Mouse (Mus musculus): ENCODE measurements around the gene Rprd1b. TPM values are rescaled to one million over a fixed set of nuclear protein-coding genes. Genes with fewer than 3 reads are reported as not detected.

The Rprd1b gene
- total and polyA plus RNA-seq, 2 experiments from 2014 or later: 13.5 to 24.5 TPM

DNA sequence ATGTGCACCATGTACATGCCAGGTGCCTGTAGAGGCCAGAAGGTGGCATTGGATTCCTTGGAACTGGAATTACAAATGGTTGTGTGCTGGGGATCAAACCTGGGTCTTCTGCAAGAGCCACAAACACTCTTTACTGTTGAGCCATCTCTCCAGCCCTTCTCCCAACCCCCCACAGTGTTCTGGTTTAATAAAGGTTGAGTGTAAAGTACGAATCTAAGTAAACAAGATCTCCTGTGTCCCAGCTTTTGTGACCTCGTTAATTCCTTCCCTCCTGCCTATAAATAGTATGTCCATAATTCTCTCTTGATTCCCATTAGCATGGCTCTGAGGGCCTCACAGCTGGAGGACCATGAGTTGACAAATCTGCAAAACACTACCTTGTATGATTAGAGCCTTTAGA lies 49.7 kb downstream of the Rprd1b start:
- H3K4me2 ChIP-seq (ENCODE audit: low read depth, low read length): no peak overlapping the region
- no peak for ATAC-seq (ENCODE audit: insufficient read depth, low read depth)
- H3K27me3 ChIP-seq (ENCODE audit: control insufficient read depth, insufficient read depth, low read length): no peaks in the 10 kb centered on the region

DNA sequence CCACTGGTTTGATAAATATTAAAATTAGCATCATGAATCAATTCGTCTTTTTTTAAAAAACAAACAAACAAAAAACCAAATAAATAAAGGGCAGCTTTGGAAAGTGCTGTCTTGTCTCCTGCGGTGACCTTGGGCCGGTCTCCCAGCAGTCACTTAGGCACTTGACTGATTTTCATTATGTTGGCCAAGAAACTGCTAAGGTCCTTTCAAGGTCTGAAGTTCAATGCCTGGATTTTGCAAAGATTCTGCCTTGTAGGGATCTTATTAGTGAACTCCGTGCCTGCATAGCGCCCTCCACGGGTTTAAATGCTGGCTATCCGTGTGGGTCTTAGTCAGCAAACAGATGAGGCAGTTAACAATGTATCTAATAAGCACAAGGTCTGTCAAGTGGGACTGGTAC lies 50.7 kb downstream of the Rprd1b start:
- 83% methylated on average over 7 of the region's 7 CpGs for WGBS

More for the DNA sequence above, 49.7 kb downstream of the Rprd1b start:
- H3K9me3 ChIP-seq (replicated peaks; ENCODE audit: control insufficient read depth, low read length): no peaks in the 10 kb centered on the region
- H3K36me3 ChIP-seq (replicated peaks; ENCODE audit: control insufficient read depth, insufficient read depth, low read length): peaks cover 38% of the 10 kb centered on the region
- H3K27ac ChIP-seq (ENCODE audit: low read depth): no peak overlapping the region
- TF ChIP-seq CTCF (IDR thresholded peaks at IDR 0.05; ENCODE audit: low read depth): no peak
- TF ChIP-seq EP300 (IDR thresholded peaks at IDR 0.05; ENCODE audit: low read depth): no peak
- WGBS: 58% methylated on average over 2 of the region's 2 CpGs
- H3K9ac ChIP-seq (replicated peaks; ENCODE audit: low read depth, low read length): no peak overlapping the region
- H3K4me1 ChIP-seq (ENCODE audit: control insufficient read depth, insufficient read depth): no peaks in the 10 kb centered on the region
- no peak overlapping the region for H3K4me3 ChIP-seq (ENCODE audit: low read depth, low read length)
- no peak for DNase-seq (ENCODE audit: low spot score)

DNA sequence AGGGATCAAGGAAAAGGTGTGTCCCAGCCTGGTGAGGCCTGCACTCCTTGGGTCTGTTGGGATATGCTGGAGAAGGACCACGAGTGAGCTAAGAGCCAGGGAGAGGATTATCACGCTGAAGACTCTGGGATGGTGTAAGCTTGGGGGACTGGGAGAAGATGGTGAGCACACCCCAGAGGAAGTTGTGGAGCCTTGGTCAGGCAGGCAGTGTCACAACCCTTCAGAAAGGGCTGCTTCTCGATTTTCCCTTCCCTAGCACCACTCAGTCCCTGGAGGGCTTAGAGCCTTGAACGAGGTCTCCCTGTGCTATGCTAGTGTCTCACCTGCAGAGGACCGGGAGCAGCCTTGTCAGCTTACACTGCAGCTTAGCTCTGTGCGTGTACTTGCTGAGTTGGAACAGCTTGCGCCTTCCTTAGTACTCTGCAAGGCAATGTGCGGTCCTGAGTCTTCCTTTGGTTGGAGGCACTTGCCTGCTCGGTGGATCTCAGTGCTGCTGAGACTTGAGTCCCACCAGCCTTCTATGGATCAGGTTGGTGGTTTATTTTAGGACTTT lies 51.6 kb downstream of the Rprd1b start:
- Histone ChIP-seq H3K27ac (ENCODE audit: low read depth) (no peak overlapping the region), H3K9me3 (replicated peaks; ENCODE audit: control insufficient read depth, low read length) (no peaks in the 10 kb centered on the region), H3K4me3 (ENCODE audit: low read depth, low read length) (no peak overlapping the region), H3K36me3 (replicated peaks; ENCODE audit: control insufficient read depth, insufficient read depth, low read length) (peaks cover 29% of the 10 kb centered on the region), H3K4me1 (ENCODE audit: control insufficient read depth, insufficient read depth) (no peaks in the 10 kb centered on the region), H3K9ac (replicated peaks; ENCODE audit: low read depth, low read length) (no peak overlapping the region), H3K27me3 (ENCODE audit: control insufficient read depth, insufficient read depth, low read length) (no peaks in the 10 kb centered on the region), H3K4me2 (ENCODE audit: low read depth, low read length) (no peak overlapping the region)
- DNase-seq (ENCODE audit: low spot score): no peak
- 0 out of 2 replicates have a peak, but pooled peaks have one; percentile 39 for ATAC-seq (ENCODE audit: insufficient read depth, low read depth)
- WGBS: 47% methylated on average over 9 of the region's 9 CpGs
- TF ChIP-seq EP300 (IDR thresholded peaks at IDR 0.05; ENCODE audit: low read depth) (no peak), CTCF (IDR thresholded peaks at IDR 0.05; ENCODE audit: low read depth) (no peak)

More for the DNA sequence above, 50.7 kb downstream of the Rprd1b start:
- Histone ChIP-seq H3K4me1 (ENCODE audit: control insufficient read depth, insufficient read depth) (no peaks in the 10 kb centered on the region), H3K9ac (replicated peaks; ENCODE audit: low read depth, low read length) (no peak overlapping the region), H3K27me3 (ENCODE audit: control insufficient read depth, insufficient read depth, low read length) (no peaks in the 10 kb centered on the region), H3K4me3 (ENCODE audit: low read depth, low read length) (no peak overlapping the region), H3K9me3 (replicated peaks; ENCODE audit: control insufficient read depth, low read length) (no peaks in the 10 kb centered on the region), H3K36me3 (replicated peaks; ENCODE audit: control insufficient read depth, insufficient read depth, low read length) (peaks cover 34% of the 10 kb centered on the region), H3K4me2 (ENCODE audit: low read depth, low read length) (no peak overlapping the region), H3K27ac (ENCODE audit: low read depth) (no peak overlapping the region)
- ATAC-seq (ENCODE audit: insufficient read depth, low read depth) (no peak), DNase-seq (ENCODE audit: low spot score) (no peak)
- TF ChIP-seq EP300 (IDR thresholded peaks at IDR 0.05; ENCODE audit: low read depth): no peak
- TF ChIP-seq CTCF (IDR thresholded peaks at IDR 0.05; ENCODE audit: low read depth): no peak

DNA sequence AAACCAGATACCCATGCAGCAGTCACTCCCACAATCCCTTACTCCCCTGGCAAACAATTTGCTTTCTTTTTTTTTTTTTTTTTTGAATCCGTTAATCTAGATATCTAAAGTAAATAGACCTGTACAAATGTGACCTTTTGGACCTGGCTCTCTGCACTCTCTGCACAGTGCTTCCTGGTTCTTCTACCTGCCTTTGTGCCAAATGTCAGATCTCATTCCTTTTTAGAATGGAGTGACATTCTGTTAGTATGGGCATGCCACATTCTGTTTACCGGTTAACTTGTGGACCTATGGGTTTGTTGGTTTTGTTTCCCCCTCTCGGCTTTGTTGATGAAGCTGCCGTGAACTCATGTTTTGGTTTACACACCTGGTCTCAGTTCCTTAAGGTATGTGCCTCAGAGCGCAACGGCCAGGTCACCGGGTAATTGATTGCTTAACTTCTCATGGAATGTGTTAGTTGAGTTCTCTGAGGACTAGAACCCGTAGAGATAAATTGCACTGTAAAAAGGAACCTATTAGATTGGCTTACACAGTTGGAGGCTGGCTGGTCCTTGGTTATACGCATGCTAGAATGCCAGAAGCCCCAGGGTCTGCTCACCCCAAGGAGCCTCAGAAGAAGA lies 52.4 kb downstream of the Rprd1b start:
- no peak overlapping the region for H3K4me3 ChIP-seq (ENCODE audit: low read depth, low read length)
- H3K27me3 ChIP-seq (ENCODE audit: control insufficient read depth, insufficient read depth, low read length): no peaks in the 10 kb centered on the region
- no peaks in the 10 kb centered on the region for H3K9me3 ChIP-seq (replicated peaks; ENCODE audit: control insufficient read depth, low read length)
- no peak for DNase-seq (ENCODE audit: low spot score)
- H3K4me2 ChIP-seq (ENCODE audit: low read depth, low read length): no peak overlapping the region
- no peak for ATAC-seq (ENCODE audit: insufficient read depth, low read depth)
- no peaks in the 10 kb centered on the region for H3K4me1 ChIP-seq (ENCODE audit: control insufficient read depth, insufficient read depth)
- H3K9ac ChIP-seq (replicated peaks; ENCODE audit: low read depth, low read length): no peak overlapping the region
- H3K36me3 ChIP-seq (replicated peaks; ENCODE audit: control insufficient read depth, insufficient read depth, low read length): peaks cover 21% of the 10 kb centered on the region
- H3K27ac ChIP-seq (ENCODE audit: low read depth): no peak overlapping the region
- TF ChIP-seq EP300 (IDR thresholded peaks at IDR 0.05; ENCODE audit: low read depth): no peak
- no peak for TF ChIP-seq CTCF (IDR thresholded peaks at IDR 0.05; ENCODE audit: low read depth)
- WGBS: 83% methylated on average over 9 of the region's 9 CpGs

DNA sequence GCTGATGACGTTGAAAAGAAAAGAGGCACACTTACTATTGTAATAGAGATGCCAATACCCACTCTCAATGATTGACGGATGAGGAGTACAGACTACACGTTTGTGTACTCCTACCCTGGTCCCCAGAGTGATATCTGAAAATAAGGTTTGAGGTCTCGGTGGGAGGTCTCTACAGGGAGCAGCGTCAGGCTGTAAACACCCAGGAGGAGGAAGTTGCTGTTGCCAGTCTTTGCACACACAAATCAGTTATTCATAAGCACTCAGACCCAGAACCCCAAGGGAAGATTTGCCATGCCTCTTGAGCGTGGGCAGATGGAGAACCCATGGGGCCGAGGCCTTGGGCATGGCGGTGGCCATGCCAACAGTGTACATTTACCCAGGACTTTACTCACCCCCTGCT lies 56.2 kb downstream of the Rprd1b start:
- H3K9me3 ChIP-seq (replicated peaks; ENCODE audit: control insufficient read depth, low read length): no peaks in the 10 kb centered on the region
- 72% methylated on average over 8 of the region's 8 CpGs for WGBS
- ATAC-seq (ENCODE audit: insufficient read depth, low read depth): no peak

More for the DNA sequence above, 56.2 kb downstream of the Rprd1b start:
- Histone ChIP-seq H3K4me2 (ENCODE audit: low read depth, low read length) (no peak overlapping the region), H3K9ac (replicated peaks; ENCODE audit: low read depth, low read length) (no peak overlapping the region), H3K4me1 (ENCODE audit: control insufficient read depth, insufficient read depth) (no peaks in the 10 kb centered on the region), H3K27ac (ENCODE audit: low read depth) (no peak overlapping the region), H3K27me3 (ENCODE audit: control insufficient read depth, insufficient read depth, low read length) (no peaks in the 10 kb centered on the region), H3K36me3 (replicated peaks; ENCODE audit: control insufficient read depth, insufficient read depth, low read length) (no peaks in the 10 kb centered on the region), H3K4me3 (ENCODE audit: low read depth, low read length) (no peak overlapping the region)
- DNase-seq (ENCODE audit: low spot score): peak; percentile 3
- TF ChIP-seq EP300 (IDR thresholded peaks at IDR 0.05; ENCODE audit: low read depth) (no peak), CTCF (IDR thresholded peaks at IDR 0.05; ENCODE audit: low read depth) (no peak)
